Comparison of ENCODE assay signal across 18 mouse cellular contexts in the genomic region with DNA sequence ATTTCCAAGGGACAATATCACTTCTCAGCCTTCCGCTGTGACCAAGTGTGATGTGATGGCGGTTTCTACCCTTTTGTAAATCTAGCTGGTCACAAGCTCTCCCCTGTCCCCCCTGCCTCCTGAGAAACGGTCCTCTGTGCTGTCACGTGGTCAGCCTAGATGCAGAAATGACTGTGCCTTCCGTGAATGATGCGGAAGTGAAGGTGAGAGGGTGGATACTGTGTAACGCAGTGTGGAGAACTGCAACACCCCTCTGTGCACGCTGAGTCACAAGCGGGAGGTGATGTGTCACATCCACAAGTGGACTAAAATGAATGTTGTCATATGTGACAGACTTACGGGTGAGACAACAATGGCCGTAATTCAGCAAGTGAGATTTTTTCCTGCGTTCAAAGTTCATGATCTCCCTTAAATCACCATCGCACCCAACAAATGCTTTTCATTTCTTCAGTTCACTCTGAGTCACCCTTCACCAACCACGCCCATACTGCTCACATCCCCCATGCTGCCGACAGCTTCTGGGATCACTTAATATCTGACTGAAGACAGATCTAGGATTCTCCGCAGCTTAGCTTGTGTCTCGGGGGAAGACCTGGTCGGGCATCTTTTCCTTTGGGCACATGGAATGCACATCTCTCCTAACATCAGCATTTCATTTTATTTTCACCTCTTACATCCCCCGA.
DNase-seq lines count a peak whose midpoint lies in the region; TF ChIP-seq lines count a peak whose summit lies in the region.
"Had no signal": no experiment of that assay in that cellular context is flagged by ENCODE, and none has a peak within 500 bp of the region (broad histone marks: within the 10 kb centered on the region; RNA-seq: fewer than 3 reads in every experiment).

No protein-coding gene starts in this region.

- peak overlapping the region; percentile 28 for H3K27ac ChIP-seq in bone marrow macrophage, adult 2 months (ENCODE audit: insufficient read depth, low read depth, low read length)
- H3K27ac ChIP-seq: embryonic facial prominence, embryonic 12.5 days; hindbrain, embryonic 14.5 days; liver, embryonic 15.5 days; midbrain, embryonic 10.5 days; neural tube, embryonic 13.5 days had no signal

- TF ChIP-seq CTCF in lung, adult 2 months (IDR thresholded peaks at IDR 0.05; ENCODE audit: insufficient read depth, low read length): no peak
- TF ChIP-seq CTCF in bone marrow macrophage, adult 2 months (IDR thresholded peaks at IDR 0.05; ENCODE audit: low read depth, low read length): no peak

- H3K36me3 ChIP-seq in megakaryocyte, embryonic 14.5 days (replicated peaks; ENCODE audit: low read length): no peaks in the 10 kb centered on the region
- H3K36me3 ChIP-seq: embryonic facial prominence, embryonic 12.5 days; G1E; liver, embryonic 15.5 days; midbrain, embryonic 10.5 days; neural tube, embryonic 13.5 days had no signal

- intact Hi-C loops in left cerebral cortex, postnatal 25 days (cut with DNase I): no loop called here

- peaks cover 6% of the 10 kb centered on the region for H3K9me3 ChIP-seq in megakaryocyte, embryonic 14.5 days
- H3K9me3 ChIP-seq: embryonic facial prominence, embryonic 12.5 days; liver, embryonic 15.5 days; midbrain, embryonic 10.5 days; neural tube, embryonic 13.5 days had no signal

- no peak for TF ChIP-seq POLR2A in lung, adult 2 months (IDR thresholded peaks at IDR 0.05; ENCODE audit: borderline replicate concordance, extremely low read depth, low read depth, low read length)
- TF ChIP-seq POLR2A in bone marrow macrophage, adult 2 months (IDR thresholded peaks at IDR 0.05; ENCODE audit: borderline replicate concordance, low read depth, low read length): no peak

- no peaks in the 10 kb centered on the region; the same call in 1 of the 2 replicates for H3K4me1 ChIP-seq in lung, adult 2 months (ENCODE audit: control insufficient read depth, insufficient read depth, low read length)
- peaks cover 35% of the 10 kb centered on the region for H3K4me1 ChIP-seq in bone marrow macrophage, adult 2 months (ENCODE audit: control insufficient read depth, insufficient read depth, low read length)
- peaks cover 5% of the 10 kb centered on the region for H3K4me1 ChIP-seq in megakaryocyte, embryonic 14.5 days
- H3K4me1 ChIP-seq: embryonic facial prominence, embryonic 12.5 days; liver, embryonic 15.5 days; midbrain, embryonic 10.5 days; neural tube, embryonic 13.5 days had no signal

- peaks cover 4% of the 10 kb centered on the region for H3K27me3 ChIP-seq in megakaryocyte, embryonic 14.5 days (replicated peaks)
- H3K27me3 ChIP-seq: embryonic facial prominence, embryonic 12.5 days; liver, embryonic 15.5 days; neural tube, embryonic 13.5 days had no signal

- DNase-seq in adrenal gland, adult 2 months: peak; percentile 66
- DNase-seq in adrenal gland, adult 8-10 months: no peak
- no peak for DNase-seq in lung, adult 2 months
- no peak for DNase-seq in lung, postnatal 25 days (ENCODE audit: low spot score)
- no peak for DNase-seq in cerebellum, postnatal 25 days
- DNase-seq in left cerebral cortex, postnatal 25 days (ENCODE audit: low spot score in 2 of 2): no peak
- DNase-seq: cerebellum, adult 9-10 months; layer of hippocampus, adult 9-11 months; right cerebral cortex, adult 18-20 months; thymus, adult 18-20 months had no signal

- peak overlapping the region; percentile 11 for H3K4me3 ChIP-seq in lung, adult 2 months (replicated peaks; ENCODE audit: extremely low read depth, low read depth, low read length)
- H3K4me3 ChIP-seq in bone marrow macrophage, adult 2 months (ENCODE audit: insufficient read depth, low read length): peak overlapping the region; percentile 29
- peak overlapping the region; percentile 73 for H3K4me3 ChIP-seq in megakaryocyte, embryonic 14.5 days (replicated peaks)
- H3K4me3 ChIP-seq: embryonic facial prominence, embryonic 12.5 days; liver, embryonic 15.5 days; midbrain, embryonic 10.5 days; neural tube, embryonic 13.5 days had no signal

- WGBS in lung, adult 2 months: 73% methylated on average over 19 of the region's 19 CpGs

Comparison
In these comparisons a context has a peak if more than half of its experiments do, and no peak if none do; other contexts are left out.
1. H3K4me3 ChIP-seq: peak in every context shown above with its lines; median percentile 73 in megakaryocyte, embryonic 14.5 days; 29 in bone marrow macrophage, adult 2 months; 11 in lung, adult 2 months.